Mouse (Mus musculus) midbrain, embryonic 16.5 days (tissue): ENCODE results near the gene Klhdc8a. TPM values are rescaled to one million over a fixed set of nuclear protein-coding genes. Genes with fewer than 3 reads are reported as not detected.

Experiments
- ATAC-seq: fragments of 200-750 bp; cut with Nextera tagmentation; 2 replicates; pipeline ENCODE4 v1.8.0; 2017; ENCODE audit warnings: moderate TSS enrichment
- H3K27ac ChIP-seq: fragments of 300-500 bp; sonication (generic); 2 replicates; pipeline ENCODE4 v1.5.1; 2014; ENCODE audit warnings: mild to moderate bottlenecking, low read length, mixed read lengths
- H3K27me3 ChIP-seq: fragments of 300-500 bp; sonication (generic); 2 replicates; pipeline ENCODE4 v1.6.1; 2014; ENCODE audit warnings: low read depth, low read length, mixed read lengths; ENCODE audit not compliant: control insufficient read depth, insufficient read depth
- H3K36me3 ChIP-seq: fragments of 300-500 bp; sonication (generic); 2 replicates; pipeline ENCODE4 v1.6.1; 2014; ENCODE audit warnings: mild to moderate bottlenecking, low read length, moderate library complexity, mixed read lengths; ENCODE audit not compliant: control insufficient read depth, insufficient read depth
- H3K4me1 ChIP-seq: fragments of 300-500 bp; sonication (generic); 2 replicates; pipeline ENCODE4 v1.6.1; 2014; ENCODE audit warnings: mild to moderate bottlenecking, low read length, mixed read lengths; ENCODE audit not compliant: control insufficient read depth, insufficient read depth
- H3K4me2 ChIP-seq: fragments of 300-500 bp; sonication (generic); 2 replicates; pipeline ENCODE4 v1.6.1; 2014; ENCODE audit warnings: mild to moderate bottlenecking, low read length, mixed read lengths
- H3K4me3 ChIP-seq: fragments of 300-500 bp; sonication (generic); 2 replicates; pipeline ENCODE4 v1.5.1; 2014; ENCODE audit warnings: low read depth, mild to moderate bottlenecking, low read length, moderate library complexity, mixed read lengths
- H3K9ac ChIP-seq: fragments of 300-500 bp; sonication (generic); 2 replicates; pipeline ENCODE4 v1.6.1; 2014; ENCODE audit warnings: low read depth, low read length, mixed read lengths
- H3K9me3 ChIP-seq: fragments of 300-500 bp; sonication (generic); replicated peaks from 2 replicates; pipeline ENCODE4 v1.6.1; 2014; ENCODE audit warnings: mild to moderate bottlenecking, low read length, mixed read lengths; ENCODE audit not compliant: control insufficient read depth, poor library complexity, severe bottlenecking
- WGBS: fragments of 180-500 bp; shearing (Covaris S2); extraction: QIAGEN DNeasy Blood & Tissue Kit; methylation state at CpG from one replicate; pipeline ENCODE4 v1.1.7; 2014; 5-methylcytosine and 5-hydroxymethylcytosine counted together
- polyA plus RNA-seq: library from polyadenylated mRNA; unstranded; fragments of >200 nt; fragmentation: Nextera tagmentation; extraction: Ambion mirVana; gene quantifications from 2 replicates; pipeline ENCODE4 v1.2.1, GENCODE M21; 2015

Gene Klhdc8a
- polyA plus RNA-seq, 1 experiment from 2014 or later, result 10.8 TPM

DNA sequence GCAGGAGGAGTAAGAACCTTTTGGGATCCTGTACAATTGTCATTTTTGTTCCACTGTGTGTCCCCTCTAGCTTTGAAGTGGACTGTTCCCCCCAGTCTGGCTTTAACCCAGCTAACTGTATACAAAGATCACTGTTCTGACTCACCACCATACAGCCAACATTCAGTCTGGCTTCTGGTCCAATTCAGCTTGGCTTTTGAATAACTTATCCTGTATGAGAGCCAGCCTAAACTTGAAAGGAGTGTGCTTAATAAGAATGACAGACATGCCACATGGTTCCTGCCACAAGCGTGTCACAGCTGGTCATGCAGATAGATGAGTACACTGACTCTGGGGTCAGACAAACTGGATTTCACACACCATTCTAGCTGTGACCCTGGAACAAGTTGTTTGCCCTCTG is 11.7 kb upstream of the Klhdc8a start:
- Histone ChIP-seq H3K9me3 (no peaks in the 10 kb centered on the region), H3K4me2 (no peak overlapping the region), H3K36me3 (no peaks in the 10 kb centered on the region), H3K4me1 (peaks cover 38% of the 10 kb centered on the region), H3K27ac (no peak overlapping the region), H3K27me3 (no peaks in the 10 kb centered on the region), H3K4me3 (no peak overlapping the region), H3K9ac (no peak overlapping the region)
- WGBS, result 74% methylated on average over 1 of the region's 1 CpGs
- no peak for ATAC-seq

DNA sequence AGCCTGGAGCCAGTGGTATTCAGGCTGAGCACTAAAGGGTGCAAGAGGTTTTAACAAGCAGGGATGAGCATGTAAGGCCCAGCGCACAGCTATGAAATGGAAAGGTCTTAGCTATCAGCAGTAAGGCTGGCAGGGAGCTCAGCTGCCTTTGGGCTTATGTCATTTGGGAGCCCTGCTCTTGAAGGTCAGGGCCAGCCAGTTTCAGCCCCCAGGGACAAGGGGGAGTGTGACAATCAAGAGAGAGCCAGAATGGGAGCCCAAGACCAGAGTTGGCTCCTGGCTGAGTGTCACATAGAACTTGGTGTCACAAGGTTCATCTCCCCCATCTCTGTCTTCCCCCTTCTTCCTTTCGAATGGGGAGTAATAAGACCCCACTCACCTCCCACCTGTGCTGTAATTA is 11.0 kb upstream of the Klhdc8a start:
- Histone ChIP-seq H3K4me1 (peaks cover 40% of the 10 kb centered on the region), H3K9ac (no peak overlapping the region), H3K27me3 (no peaks in the 10 kb centered on the region), H3K4me3 (no peak overlapping the region), H3K36me3 (no peaks in the 10 kb centered on the region), H3K9me3 (no peaks in the 10 kb centered on the region), H3K4me2 (no peak overlapping the region), H3K27ac (no peak overlapping the region; the same call in 1 of the 2 replicates)
- 69% methylated on average over 2 of the region's 2 CpGs for WGBS
- ATAC-seq, result no peak

DNA sequence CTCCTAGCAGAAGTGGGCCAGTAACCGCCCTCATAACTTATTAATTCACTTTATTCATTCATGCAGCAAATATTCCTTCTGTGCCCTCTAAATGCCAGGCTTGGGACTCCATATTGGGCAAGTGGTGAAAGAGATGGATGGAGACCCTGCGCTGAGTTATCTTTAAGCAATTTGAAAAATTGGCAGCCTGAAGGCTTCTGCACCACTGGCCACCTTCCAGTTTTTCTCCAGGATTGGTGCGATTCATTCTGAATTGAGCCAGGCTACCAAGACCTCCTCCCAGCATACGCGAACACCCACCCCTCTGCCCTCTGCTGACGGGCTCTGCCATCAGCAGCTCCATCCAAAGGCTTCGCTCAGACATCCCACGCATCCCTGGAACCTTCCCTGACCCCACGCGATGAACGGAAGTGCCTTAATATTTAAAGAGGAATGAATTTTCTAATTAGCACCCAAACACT is 10.4 kb upstream of the Klhdc8a start:
- H3K4me3 ChIP-seq, result no peak overlapping the region
- H3K4me2 ChIP-seq, result no peak overlapping the region
- ATAC-seq, result no peak
- H3K27me3 ChIP-seq, result no peaks in the 10 kb centered on the region
- WGBS, result 12% methylated on average over 11 of the region's 11 CpGs
- no peak overlapping the region for H3K27ac ChIP-seq
- H3K36me3 ChIP-seq, result no peaks in the 10 kb centered on the region
- H3K4me1 ChIP-seq, result peaks cover 36% of the 10 kb centered on the region
- no peaks in the 10 kb centered on the region for H3K9me3 ChIP-seq
- no peak overlapping the region for H3K9ac ChIP-seq

DNA sequence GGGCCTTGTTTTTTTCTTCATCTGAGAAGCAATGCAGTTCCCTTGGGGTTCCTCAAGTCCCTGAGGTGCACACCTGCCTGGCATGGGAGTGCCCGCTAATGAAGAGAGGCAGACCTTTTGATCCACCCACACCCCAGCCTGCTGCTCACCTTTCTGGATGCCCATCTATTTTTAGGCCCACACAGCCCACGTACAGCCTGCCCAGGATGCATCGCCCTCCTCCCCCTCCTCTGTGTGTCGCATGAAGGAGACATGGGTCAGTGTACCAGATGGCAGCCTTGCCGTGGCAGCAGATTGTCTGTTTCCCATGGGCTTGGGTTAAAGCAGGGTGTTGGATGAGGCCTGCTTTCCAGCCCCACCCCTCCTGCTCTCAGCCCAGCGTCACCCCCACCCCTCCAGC is 8.5 kb upstream of the Klhdc8a start:
- Histone ChIP-seq H3K27me3 (no peaks in the 10 kb centered on the region), H3K27ac (no peak overlapping the region), H3K4me1 (peaks cover 33% of the 10 kb centered on the region), H3K9ac (peak overlapping the region; percentile 11; the same call in 1 of the 2 replicates), H3K4me3 (no peak overlapping the region), H3K9me3 (no peaks in the 10 kb centered on the region), H3K36me3 (no peaks in the 10 kb centered on the region), H3K4me2 (no peak overlapping the region)
- 56% methylated on average over 6 of the region's 6 CpGs for WGBS
- ATAC-seq, result no peak

DNA sequence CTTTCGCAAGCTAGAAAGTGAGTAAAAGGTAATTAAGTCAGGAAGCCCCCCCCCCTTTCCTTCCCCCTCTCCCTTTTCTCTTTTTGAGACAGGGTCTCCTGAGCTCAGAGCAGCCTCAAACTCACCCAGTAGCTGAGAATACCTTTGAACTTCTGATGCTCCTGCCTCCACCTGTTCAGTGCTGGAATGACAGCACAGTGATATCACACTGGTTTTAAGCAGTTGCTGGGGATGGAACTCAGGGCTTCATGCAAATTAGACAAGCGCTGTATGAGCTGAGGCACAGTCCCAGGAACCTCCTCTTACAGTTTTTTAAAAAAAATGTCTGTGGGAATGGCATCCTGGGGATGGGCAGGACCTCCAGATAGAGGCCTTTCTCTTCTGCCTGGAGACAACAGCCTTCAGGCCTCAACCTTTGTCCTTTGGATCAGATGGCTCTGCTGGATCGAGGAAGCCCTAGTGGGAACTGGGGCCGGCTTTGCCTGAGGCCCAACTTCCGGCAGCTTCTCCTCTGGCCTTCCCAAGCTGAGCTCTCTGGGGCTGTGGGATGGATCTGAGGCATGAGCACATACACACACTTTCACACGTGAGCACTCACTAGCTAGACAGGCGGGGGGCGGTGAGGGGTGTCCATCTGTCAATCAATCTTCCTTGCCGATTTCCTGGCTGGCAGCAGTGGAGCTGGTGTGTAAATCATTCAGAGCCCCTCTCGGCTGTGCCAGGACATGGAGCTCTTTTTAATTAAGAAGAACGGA is 7.3 kb upstream of the Klhdc8a start:
- Histone ChIP-seq H3K36me3 (no peaks in the 10 kb centered on the region), H3K4me1 (peaks cover 44% of the 10 kb centered on the region), H3K4me3 (no peak overlapping the region), H3K9ac (no peak overlapping the region), H3K27me3 (no peaks in the 10 kb centered on the region), H3K9me3 (no peaks in the 10 kb centered on the region), H3K27ac (peak overlapping the region; percentile 29; the same call in 1 of the 2 replicates), H3K4me2 (no peak overlapping the region)
- ATAC-seq, result no peak
- WGBS, result 29% methylated on average over 11 of the region's 11 CpGs

DNA sequence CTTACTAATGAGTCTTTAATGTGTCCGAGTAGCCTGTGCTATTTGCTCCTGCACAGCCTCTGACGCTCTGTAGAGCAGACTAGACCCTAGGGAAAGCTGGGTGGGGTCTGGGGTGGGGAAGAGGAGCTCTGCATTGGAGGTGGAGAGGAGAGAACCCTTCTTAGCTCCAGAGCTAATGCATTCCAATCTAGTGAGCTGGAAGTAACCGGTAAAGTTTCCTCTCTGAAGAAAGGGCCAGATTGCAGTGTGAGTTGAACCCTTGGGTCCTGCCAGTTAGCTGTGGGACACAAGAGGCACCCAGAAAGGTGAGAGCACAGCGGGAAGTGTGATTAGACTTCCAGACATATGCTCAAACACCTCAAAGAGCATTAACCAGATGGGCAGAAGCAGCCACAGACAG is 6.7 kb upstream of the Klhdc8a start:
- ATAC-seq, result no peak
- no peak overlapping the region for H3K27ac ChIP-seq

DNA sequence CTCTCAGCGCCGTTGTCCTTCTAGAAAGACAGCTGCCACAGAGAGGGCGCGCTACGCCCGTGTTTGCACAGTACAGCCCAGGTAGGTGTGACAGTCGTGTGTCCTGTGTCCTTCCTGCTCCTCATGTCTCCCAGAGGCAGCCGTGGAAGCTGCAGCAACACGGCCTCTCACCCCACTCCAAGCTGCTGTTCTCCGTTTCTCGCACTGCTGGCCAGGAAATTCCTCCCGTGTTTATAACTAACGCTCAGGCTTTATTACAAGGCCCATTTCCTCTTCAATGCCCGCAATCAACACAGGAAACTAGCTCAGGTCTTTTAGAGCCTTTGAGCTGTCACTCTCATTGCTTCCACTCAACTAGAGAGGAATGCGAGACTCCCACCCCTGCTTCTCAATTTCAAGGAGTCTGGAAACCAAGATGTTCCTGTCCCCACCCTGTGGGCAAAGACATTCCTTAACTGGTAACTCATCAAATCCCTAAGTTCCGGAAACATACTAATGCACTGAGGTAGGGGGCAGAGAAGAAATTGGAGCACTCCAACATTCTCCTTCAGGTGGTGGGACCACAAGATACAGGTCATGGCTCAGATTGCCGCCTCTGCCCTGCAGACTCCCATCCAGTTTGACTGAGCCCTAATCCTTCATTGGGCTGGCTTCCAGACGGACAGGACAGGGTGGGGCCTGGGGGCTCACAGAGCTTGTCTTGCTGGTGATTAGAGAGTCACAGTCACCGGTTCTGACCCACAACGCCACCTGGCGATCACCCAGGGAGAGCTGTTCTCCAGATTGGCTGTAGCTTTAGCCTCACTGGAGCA is 5.9 kb upstream of the Klhdc8a start:
- no peaks in the 10 kb centered on the region for H3K36me3 ChIP-seq
- no peak overlapping the region for H3K27ac ChIP-seq
- no peak for ATAC-seq
- H3K9me3 ChIP-seq, result no peaks in the 10 kb centered on the region
- H3K4me3 ChIP-seq, result no peak overlapping the region
- no peak overlapping the region for H3K9ac ChIP-seq
- 48% methylated on average over 21 of the region's 21 CpGs for WGBS
- no peaks in the 10 kb centered on the region for H3K27me3 ChIP-seq
- H3K4me2 ChIP-seq, result no peak overlapping the region
- H3K4me1 ChIP-seq, result peaks cover 46% of the 10 kb centered on the region

More for the DNA sequence above, 6.7 kb upstream of the Klhdc8a start:
- 38% methylated on average over 4 of the region's 4 CpGs for WGBS
- Histone ChIP-seq H3K4me2 (no peak overlapping the region), H3K4me1 (peaks cover 47% of the 10 kb centered on the region), H3K27me3 (no peaks in the 10 kb centered on the region), H3K4me3 (no peak overlapping the region), H3K36me3 (no peaks in the 10 kb centered on the region), H3K9ac (no peak overlapping the region), H3K9me3 (no peaks in the 10 kb centered on the region)

DNA sequence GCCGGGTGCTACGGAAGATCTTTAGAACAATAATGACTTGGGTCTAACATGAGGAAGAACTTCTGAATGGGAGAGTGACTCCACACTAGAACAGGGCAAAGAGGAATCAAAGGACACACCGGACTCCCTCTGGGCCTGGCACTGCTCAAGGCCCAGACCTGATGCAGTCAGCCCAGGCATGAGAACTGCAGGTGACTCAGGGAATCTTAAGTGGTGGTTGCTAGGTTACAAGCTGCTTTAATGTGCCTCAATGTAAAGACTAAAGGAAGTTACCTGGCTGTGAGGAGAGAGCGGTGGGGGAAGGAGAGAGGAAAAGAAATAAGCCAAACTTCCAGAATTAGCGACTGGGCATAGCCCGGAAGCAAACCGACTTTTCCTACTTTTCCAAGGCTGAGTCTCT is 2.9 kb upstream of the Klhdc8a start:
- no peaks in the 10 kb centered on the region for H3K36me3 ChIP-seq

DNA sequence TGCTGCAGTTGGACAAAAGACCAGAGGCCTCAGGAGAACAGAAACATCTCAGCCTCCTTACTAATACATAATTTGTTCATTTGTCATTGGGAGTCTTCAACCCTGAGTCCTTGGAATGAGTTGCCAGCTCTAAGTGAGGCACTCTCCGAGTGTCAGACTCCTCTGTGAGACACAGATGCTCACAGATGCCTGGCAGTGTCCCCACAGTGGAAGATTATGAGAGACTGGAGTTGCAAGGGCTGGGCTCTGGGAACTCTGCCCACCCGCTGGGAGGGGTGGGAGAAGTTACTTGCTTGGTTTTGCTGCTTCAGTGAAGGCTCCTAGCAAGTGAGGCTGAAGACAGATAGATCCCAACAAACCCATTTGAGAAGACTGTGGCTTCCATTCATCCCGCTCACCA is 2.4 kb upstream of the Klhdc8a start:
- Histone ChIP-seq H3K9ac (no peak overlapping the region), H3K27me3 (no peaks in the 10 kb centered on the region), H3K9me3 (no peaks in the 10 kb centered on the region), H3K36me3 (no peaks in the 10 kb centered on the region), H3K4me1 (peaks cover 50% of the 10 kb centered on the region), H3K27ac (peak overlapping the region; percentile 40; the same call in 1 of the 2 replicates), H3K4me3 (no peak overlapping the region), H3K4me2 (no peak overlapping the region)
- ATAC-seq, result no peak
- WGBS, result 61% methylated on average over 3 of the region's 3 CpGs

More for the DNA sequence above, 2.9 kb upstream of the Klhdc8a start:
- 52% methylated on average over 7 of the region's 7 CpGs for WGBS
- H3K27me3 ChIP-seq, result no peaks in the 10 kb centered on the region
- H3K9me3 ChIP-seq, result no peaks in the 10 kb centered on the region
- peak overlapping the region; percentile 58 for H3K27ac ChIP-seq
- peaks cover 53% of the 10 kb centered on the region for H3K4me1 ChIP-seq
- no peak overlapping the region for H3K9ac ChIP-seq
- no peak overlapping the region for H3K4me2 ChIP-seq
- no peak overlapping the region for H3K4me3 ChIP-seq
- peak; percentile 31; the same call in 1 of the 2 replicates for ATAC-seq
